Mouse (Mus musculus) E14TG2a.4 (cell line): Measurements from ENCODE around the gene Hist1h2bf.

Experiments
- CTCF ChIP-seq: conservative IDR thresholded peaks from 2 replicates; pipeline ENCODE4 v1.5.1; 2014; ENCODE audit warnings: low read length
- NANOG ChIP-seq: IDR thresholded peaks from 2 replicates; pipeline ENCODE4 v1.6.1; 2014; ENCODE audit warnings: borderline replicate concordance, low read length, mixed read lengths
- POU5F1 ChIP-seq: IDR thresholded peaks from 2 replicates; pipeline ENCODE4 v1.6.1; 2014; ENCODE audit warnings: low read length, borderline replicate concordance

DNA sequence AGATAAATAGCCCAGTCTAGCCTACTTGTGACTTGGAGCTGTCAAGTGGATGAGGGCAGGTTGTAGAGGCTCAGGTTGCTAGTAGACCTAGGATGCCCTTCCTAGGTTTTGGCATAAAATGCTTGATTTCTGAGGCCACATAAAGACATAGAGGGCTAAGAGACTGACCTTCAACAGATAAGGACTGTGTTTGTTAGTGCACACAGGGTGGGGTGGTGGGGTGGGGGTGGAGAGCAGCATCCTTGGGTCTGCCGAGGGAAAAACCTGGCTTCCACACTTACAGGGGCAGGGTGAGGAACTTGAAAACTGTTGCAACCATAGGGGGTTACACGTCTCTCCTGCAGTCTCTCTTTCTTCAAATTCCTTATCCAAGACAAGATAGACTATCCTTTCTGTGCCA, 21.2 kb upstream of the Hist1h2bf start:
- TF ChIP-seq CTCF = no peak
- TF ChIP-seq POU5F1 = no peak
- no peak for TF ChIP-seq NANOG
